Mouse (Mus musculus): ENCODE data around the gene Ltk. TPM values are rescaled to one million over a fixed set of nuclear protein-coding genes. Genes with fewer than 3 reads are reported as not detected.

The Ltk gene
- polyA plus RNA-seq (2016; fragmentation: Nextera tagmentation; extraction: Ambion mirVana): 0.33 TPM in 1 of 2 replicates, not detected in the other

DNA sequence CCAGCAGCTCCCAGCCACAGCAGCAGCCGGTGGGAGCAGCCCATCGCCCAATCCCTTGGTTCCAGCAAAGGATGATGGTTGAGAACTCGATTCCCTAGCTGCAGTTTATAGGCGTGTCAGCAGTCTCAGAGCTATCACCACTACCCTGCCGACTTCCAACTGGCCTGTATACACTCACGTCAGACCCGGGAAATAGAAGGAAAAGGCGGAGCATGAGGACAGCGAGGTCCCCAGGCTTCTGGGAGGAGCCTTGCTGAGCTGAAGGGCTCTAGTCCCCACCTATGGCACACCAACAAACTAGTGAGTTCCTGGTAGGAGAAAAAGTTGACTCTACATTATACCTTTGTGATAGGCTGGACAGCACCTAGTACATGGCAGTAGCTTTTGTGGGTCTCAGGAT, at the start of gene Ltk:
Gene Ltk (minus strand): TSS at position 181 of the 400 bp plus-strand sequence.
- WGBS: 12% methylated on average over 9 of the region's 9 CpGs
- H3K9me3 ChIP-seq: peaks cover 3% of the 10 kb centered on the region; the same call in 1 of the 2 replicates
- H3K36me3 ChIP-seq (replicated peaks): peaks cover 22% of the 10 kb centered on the region
- peaks cover 76% of the 10 kb centered on the region for H3K27me3 ChIP-seq (ENCODE audit: poor library complexity, severe bottlenecking)
- DNase-seq (ENCODE audit: extremely low spot score, low spot score): no peak
- peaks cover 25% of the 10 kb centered on the region for H3K4me1 ChIP-seq
- peak within 1 kb of the TSS; percentile 65; the same call in 1 of the 2 replicates for H3K4me3 ChIP-seq
- no peak within 1 kb of the TSS for H3K27ac ChIP-seq

- peaks cover 99% of the 10 kb centered on the region for H3K36me3 ChIP-seq (replicated peaks)
- 38% methylated on average over 4 of the region's 4 CpGs for WGBS
- DNase-seq (ENCODE audit: extremely low spot score, low spot score): no peak
- peaks cover 24% of the 10 kb centered on the region for H3K27me3 ChIP-seq (ENCODE audit: poor library complexity, severe bottlenecking)
- no peak overlapping the region for H3K27ac ChIP-seq
- peaks cover 50% of the 10 kb centered on the region for H3K4me1 ChIP-seq
- H3K9me3 ChIP-seq: no peaks in the 10 kb centered on the region
- no peak overlapping the region for H3K4me3 ChIP-seq
Measured at GRCm38 (mm10) chr2:119808881-119809280, 48.6 kb upstream of the Ltk start.

GRCm38 (mm10) chr2:119808438-119808837, 48.2 kb upstream of the Ltk start:
- H3K27me3 ChIP-seq (ENCODE audit: poor library complexity, severe bottlenecking): peaks cover 28% of the 10 kb centered on the region
- no peaks in the 10 kb centered on the region for H3K9me3 ChIP-seq
- H3K4me1 ChIP-seq: peaks cover 53% of the 10 kb centered on the region
- WGBS: 24% methylated on average over 4 of the region's 4 CpGs
- H3K27ac ChIP-seq: no peak overlapping the region
- peaks cover 98% of the 10 kb centered on the region for H3K36me3 ChIP-seq (replicated peaks)
- no peak for DNase-seq (ENCODE audit: extremely low spot score, low spot score)
- H3K4me3 ChIP-seq: no peak overlapping the region

- no peak overlapping the region for H3K4me3 ChIP-seq
- H3K36me3 ChIP-seq (replicated peaks): peaks cover 74% of the 10 kb centered on the region
- 41% methylated on average over 8 of the region's 8 CpGs for WGBS
- peaks cover 49% of the 10 kb centered on the region for H3K27me3 ChIP-seq (ENCODE audit: poor library complexity, severe bottlenecking)
- no peaks in the 10 kb centered on the region for H3K9me3 ChIP-seq
- DNase-seq (ENCODE audit: extremely low spot score, low spot score): no peak
- H3K27ac ChIP-seq: peak overlapping the region; percentile 82; the same call in 1 of the 2 replicates
- peaks cover 80% of the 10 kb centered on the region for H3K4me1 ChIP-seq
Measured at GRCm38 (mm10) chr2:119805536-119805935, 45.3 kb upstream of the Ltk start.

DNA sequence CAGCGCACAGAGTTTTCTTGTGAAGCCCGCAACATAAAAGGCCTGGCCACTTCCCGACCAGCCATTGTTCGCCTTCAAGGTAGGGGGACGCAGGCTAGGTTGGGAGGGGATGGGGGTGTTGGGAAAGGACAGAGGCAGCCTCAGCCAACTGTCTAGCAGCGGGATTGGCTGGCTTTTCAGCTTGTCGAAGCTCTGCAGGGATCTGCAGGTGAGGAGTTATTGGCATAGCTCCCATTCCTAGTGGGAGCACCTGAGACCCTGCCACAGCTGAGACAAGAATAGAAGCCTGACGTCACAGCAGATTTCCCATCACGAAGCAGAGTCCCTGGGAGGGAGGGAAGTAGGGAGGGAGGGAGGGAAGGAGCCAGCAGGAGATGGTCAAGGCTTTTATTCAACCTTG, 44.5 kb upstream of the Ltk start:
- peaks cover 88% of the 10 kb centered on the region for H3K4me1 ChIP-seq
- DNase-seq (ENCODE audit: extremely low spot score, low spot score): no peak
- peaks cover 49% of the 10 kb centered on the region for H3K27me3 ChIP-seq (ENCODE audit: poor library complexity, severe bottlenecking)
- peaks cover 66% of the 10 kb centered on the region for H3K36me3 ChIP-seq (replicated peaks)
- H3K9me3 ChIP-seq: no peaks in the 10 kb centered on the region
- H3K4me3 ChIP-seq: peak overlapping the region; percentile 14; the same call in 1 of the 2 replicates
- WGBS: 23% methylated on average over 9 of the region's 9 CpGs
- H3K27ac ChIP-seq: peak overlapping the region; percentile 82

DNA sequence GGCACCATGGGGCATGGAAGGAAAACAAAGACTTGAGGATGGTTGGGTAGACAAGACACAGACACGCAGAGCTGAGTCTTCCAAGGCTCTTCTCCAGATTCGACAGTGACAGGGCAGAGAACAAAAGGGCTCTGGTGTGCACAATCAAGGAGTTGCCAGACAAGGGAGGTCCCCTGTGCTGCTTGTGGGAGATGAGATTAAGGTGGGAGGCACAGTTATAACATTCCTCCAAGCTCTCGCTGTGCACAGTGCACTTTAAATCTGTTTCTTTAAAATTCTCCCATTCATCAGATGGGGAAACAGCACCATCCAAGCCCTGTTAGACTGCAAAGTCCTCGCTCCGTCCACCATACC, 44.0 kb upstream of the Ltk start:
- Histone ChIP-seq H3K9me3 (no peaks in the 10 kb centered on the region), H3K27me3 (ENCODE audit: poor library complexity, severe bottlenecking) (peaks cover 51% of the 10 kb centered on the region), H3K4me3 (peak overlapping the region; percentile 14; the same call in 1 of the 2 replicates), H3K4me1 (peaks cover 93% of the 10 kb centered on the region), H3K36me3 (replicated peaks) (peaks cover 61% of the 10 kb centered on the region), H3K27ac (peak overlapping the region; percentile 82)
- WGBS: 18% methylated on average over 5 of the region's 5 CpGs
- no peak for DNase-seq (ENCODE audit: extremely low spot score, low spot score)

DNA sequence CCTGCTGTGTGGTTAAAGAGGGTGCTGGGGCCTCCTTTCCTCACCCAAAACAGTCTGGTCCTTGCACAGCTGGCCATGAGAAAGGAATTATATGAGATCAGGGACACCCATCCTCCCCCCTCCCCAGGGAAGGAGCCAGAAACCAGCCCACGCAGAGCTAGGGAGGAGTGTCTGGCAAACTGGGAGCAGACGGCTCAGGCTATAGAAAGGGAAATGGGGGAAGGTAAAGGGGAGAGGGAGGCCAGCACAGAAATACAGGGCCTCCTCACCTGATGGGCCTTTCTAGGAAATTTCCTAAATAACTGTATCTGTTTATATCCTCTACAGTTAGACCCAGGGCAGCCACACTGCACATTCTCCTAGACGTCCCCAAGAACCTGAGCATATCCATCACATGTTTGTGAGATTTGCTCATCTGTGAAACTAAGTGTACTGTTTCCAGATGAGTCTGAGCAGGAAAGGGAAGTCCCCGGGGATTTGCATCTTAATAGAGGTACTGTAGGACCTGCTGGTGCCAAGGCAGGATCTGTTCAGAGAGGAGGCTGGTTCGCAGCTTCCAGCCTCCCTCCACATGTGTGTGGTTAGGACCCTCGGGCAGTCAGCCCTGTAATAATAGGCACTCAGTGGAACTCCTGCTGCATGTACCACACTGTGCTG, 43.5 kb upstream of the Ltk start:
- peaks cover 56% of the 10 kb centered on the region for H3K36me3 ChIP-seq (replicated peaks)
- DNase-seq (ENCODE audit: extremely low spot score, low spot score): no peak
- H3K4me1 ChIP-seq: peaks cover 94% of the 10 kb centered on the region
- H3K27me3 ChIP-seq (ENCODE audit: poor library complexity, severe bottlenecking): peaks cover 56% of the 10 kb centered on the region
- peak overlapping the region; percentile 82 for H3K27ac ChIP-seq
- peak overlapping the region; percentile 33; the same call in 1 of the 2 replicates for H3K4me3 ChIP-seq
- no peaks in the 10 kb centered on the region for H3K9me3 ChIP-seq
- WGBS: 11% methylated on average over 6 of the region's 6 CpGs

DNA sequence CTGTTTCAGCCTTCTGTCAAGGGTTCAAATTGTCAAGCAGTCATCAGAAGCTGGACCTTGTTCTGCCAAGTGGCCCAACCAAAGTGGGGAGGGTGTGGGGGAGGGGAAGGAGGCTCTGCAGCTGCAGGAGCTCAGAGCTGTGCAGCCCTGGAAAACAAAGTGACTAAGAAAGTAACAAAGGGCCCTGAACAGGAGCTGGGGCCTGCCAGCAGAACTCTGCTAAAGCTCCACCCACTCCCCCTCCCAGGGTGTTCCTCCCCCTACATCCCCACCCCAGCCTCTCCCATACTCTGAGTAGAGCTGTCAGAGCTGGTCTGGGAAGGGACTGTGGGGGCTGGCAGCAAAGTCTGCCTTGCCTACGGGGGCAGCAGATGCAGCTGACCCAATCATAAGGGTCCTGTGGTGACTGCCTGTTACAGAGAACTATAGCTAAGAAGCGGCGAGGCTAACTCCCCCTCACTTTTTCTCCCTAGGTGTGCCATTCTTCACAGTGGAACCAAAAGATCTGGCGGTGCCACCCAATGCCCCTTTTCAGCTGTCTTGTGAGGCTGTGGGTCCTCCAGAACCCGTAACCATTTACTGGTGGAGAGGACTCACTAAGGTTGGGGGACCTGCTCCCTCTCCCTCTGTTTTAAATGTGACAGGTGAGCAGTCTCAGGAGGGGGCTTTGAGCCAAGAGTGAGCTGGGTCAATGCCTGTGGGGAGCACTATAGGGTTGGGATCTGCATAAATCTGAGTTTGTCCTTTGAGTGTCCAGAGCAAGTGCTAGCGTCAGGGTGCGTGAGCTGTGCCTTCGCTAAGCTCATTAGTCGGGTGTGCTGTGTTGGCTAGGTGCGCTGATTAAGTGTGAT, 42.8 kb upstream of the Ltk start:
- WGBS: 12% methylated on average over 10 of the region's 10 CpGs
- Histone ChIP-seq H3K27ac (peak overlapping the region; percentile 82), H3K27me3 (ENCODE audit: poor library complexity, severe bottlenecking) (peaks cover 63% of the 10 kb centered on the region), H3K36me3 (replicated peaks) (peaks cover 48% of the 10 kb centered on the region), H3K4me1 (peaks cover 95% of the 10 kb centered on the region), H3K4me3 (peak overlapping the region; percentile 33), H3K9me3 (no peaks in the 10 kb centered on the region)
- peak; percentile 74 for DNase-seq (ENCODE audit: extremely low spot score, low spot score)

DNA sequence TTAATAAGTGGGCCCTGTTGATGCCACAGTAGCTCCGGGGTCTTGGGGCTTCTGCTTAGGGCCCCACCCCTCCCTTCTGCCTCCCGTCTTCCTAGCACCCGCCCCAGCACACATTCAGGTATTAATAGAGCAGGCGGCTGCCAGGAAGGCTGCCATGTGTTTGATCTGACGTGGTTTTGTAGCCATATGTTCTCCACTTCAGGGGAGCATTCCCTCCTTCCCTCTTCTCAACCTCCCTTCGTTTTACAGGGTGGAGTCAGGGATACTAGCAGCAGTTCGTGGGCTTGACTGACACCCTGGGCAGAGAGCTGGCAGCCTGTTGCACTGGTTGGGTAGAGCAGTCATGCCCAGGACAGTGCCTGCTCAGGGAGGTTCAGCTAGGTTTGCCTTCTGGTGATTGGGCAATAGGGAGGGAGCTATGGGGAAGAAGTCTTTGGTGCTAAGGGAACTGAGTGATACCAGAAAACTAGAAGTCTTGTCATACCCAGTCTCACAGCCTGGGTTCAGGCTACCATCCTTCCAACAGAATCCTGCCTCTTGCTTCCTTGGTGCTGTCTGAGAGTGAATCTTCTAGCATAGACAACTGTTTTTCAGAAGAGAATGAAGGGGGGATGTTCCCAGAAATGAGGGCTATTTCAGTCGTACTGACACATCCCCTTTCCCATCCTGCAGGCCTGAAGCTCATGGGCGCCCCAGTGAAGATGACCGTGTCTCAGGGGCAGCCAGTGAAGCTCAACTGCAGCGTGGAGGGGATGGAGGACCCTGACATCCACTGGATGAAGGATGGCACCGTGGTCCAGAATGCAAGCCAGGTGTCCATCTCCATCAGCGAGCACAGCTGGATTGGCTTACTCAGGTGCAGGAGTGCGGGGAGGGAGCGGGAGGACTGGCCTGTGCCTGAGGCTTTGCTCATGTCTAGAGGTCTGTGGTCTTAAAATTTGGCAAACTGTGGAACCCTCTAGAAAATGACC, 40.9 kb upstream of the Ltk start:
- H3K4me3 ChIP-seq: peak overlapping the region; percentile 98
- 49% methylated on average over 15 of the region's 15 CpGs for WGBS
- DNase-seq (ENCODE audit: extremely low spot score, low spot score): no peak
- H3K27ac ChIP-seq: peak overlapping the region; percentile 96
- H3K9me3 ChIP-seq: no peaks in the 10 kb centered on the region
- peaks cover 83% of the 10 kb centered on the region for H3K4me1 ChIP-seq
- peaks cover 30% of the 10 kb centered on the region for H3K36me3 ChIP-seq (replicated peaks)
- H3K27me3 ChIP-seq (ENCODE audit: poor library complexity, severe bottlenecking): peaks cover 81% of the 10 kb centered on the region

GRCm38 (mm10) chr2:119799961-119800550, 39.8 kb upstream of the Ltk start:
- Histone ChIP-seq H3K36me3 (replicated peaks) (peaks cover 20% of the 10 kb centered on the region), H3K4me1 (peaks cover 74% of the 10 kb centered on the region), H3K27ac (peak overlapping the region; percentile 96), H3K4me3 (peak overlapping the region; percentile 98), H3K9me3 (no peaks in the 10 kb centered on the region), H3K27me3 (ENCODE audit: poor library complexity, severe bottlenecking) (peaks cover 72% of the 10 kb centered on the region)
- WGBS: 1% methylated on average over 17 of the region's 27 CpGs
- peak; percentile 36 for DNase-seq (ENCODE audit: extremely low spot score, low spot score)

GRCm38 (mm10) chr2:119799181-119799960, 39.1 kb upstream of the Ltk start:
- Histone ChIP-seq H3K27me3 (ENCODE audit: poor library complexity, severe bottlenecking) (peaks cover 65% of the 10 kb centered on the region), H3K4me1 (peaks cover 67% of the 10 kb centered on the region), H3K27ac (peak overlapping the region; percentile 96), H3K36me3 (replicated peaks) (peaks cover 13% of the 10 kb centered on the region), H3K4me3 (peak overlapping the region; percentile 98), H3K9me3 (no peaks in the 10 kb centered on the region)
- DNase-seq (ENCODE audit: extremely low spot score, low spot score): peak; percentile 62
- WGBS: under 1% methylated on average over 65 of the region's 89 CpGs
